Mouse (Mus musculus) embryo, embryonic 10 days (tissue): ENCODE measurements around the gene Slmap.
"Not testable (repeated sequence)": the region's sequence is repeated elsewhere in the genome, so short reads cannot be mapped to it uniquely, and the experiment has no call there.

Experiments
- DNase-seq: peaks from one replicate; pipeline ENCODE4 v3.0.0-alpha.2; 2015; ENCODE audit warnings: low spot score

Slmap gene

DNA sequence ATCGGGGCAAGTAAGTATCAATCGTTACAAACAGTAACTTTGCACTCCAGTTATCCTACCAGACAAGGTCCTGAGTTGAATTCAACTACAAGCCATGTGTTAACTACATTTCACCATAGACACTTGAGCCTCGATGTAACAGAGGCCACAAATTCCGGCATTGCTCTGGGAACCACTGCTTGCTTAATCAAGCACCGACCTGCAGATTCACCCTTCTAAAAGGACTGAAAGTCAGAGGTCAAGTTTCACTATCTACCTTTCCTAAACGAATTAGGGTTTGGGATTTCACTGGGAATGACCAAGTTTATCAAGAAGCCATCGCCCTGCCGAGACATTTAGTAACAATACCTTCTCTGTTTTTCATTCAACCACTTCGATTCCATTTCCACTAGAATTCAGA lies 2.0 kb downstream of the Slmap start:
- no peak for DNase-seq

DNA sequence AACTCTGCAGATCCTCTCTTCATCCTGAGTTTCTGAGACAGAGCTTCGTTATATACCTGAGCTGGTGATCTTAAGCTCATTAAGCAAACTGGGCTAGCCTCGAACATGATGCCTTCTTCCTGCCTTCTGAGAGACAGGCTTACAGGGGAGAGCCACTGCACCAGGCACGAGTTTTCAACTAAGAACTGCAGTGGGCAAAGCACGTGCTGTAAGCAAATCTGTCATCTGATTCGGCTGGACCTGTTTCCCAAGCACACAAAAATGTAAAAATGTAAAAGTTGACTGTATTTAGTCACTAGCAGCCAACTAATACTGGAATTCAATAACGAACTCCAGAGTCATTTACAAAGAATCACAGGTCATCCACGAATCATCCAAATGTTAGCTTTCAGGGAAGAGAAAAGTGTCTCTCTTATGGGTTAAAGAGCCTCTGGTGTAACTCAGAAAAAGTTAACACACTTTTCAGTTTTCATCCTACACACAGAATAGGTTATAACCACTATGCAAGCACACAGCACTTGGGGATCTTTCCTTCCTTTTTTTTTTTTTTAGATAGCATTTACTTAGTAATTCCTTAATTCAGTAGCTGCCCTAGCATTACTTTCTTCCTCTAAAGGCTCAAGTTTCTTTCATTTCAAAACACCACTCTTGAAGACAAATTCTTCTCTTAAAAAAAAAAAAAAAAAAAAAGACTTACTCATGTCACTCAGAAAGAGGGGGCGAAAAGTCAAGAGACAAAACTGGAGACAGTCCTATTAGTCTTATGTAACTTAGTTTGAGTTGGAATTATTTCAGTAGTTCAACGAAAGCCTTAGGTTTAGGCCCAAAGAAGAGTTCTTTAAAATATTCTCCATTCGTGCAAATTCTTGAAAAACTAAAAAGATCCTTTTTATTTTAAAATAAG lies 3.1 kb downstream of the Slmap start:
- DNase-seq = no peak

DNA sequence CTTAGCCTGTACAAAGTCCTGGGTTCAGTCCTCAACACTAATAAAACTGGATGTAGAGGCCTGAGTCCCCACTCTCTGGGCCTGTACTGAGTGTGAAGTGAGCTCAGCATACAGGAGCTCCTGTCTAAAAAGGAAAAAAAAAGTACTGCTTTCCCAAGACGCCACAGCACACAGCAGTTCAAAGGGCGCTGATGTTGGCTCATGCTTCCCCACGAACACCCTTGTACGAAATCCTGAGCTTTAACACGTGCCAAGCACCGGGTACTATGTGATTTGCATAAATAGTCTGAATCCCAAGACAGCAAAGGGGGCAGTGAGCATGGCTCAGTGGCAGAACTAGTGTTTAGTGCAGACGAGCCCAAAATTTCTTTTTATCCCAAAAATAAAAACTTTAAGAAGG lies 4.4 kb downstream of the Slmap start:
- DNase-seq = no peak

DNA sequence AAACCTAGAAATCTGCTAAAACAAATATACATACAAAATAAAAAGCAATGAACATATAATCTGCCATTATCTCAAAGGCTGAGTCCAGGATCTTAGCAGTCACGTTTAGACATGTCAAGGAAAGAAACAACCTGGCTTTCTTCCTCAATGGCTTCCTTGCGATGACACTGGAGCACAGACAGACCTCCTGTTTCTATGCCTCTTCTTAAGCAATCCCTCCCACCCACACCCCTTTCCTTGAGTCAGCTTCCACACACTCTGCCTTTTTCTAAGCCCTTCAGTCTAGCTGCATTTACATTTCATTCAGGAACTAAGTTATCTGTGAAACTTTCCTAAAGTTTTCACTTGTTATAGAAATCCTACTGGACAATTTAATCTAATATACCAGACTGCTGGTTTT lies 6.4 kb downstream of the Slmap start:
- DNase-seq = no peak

DNA sequence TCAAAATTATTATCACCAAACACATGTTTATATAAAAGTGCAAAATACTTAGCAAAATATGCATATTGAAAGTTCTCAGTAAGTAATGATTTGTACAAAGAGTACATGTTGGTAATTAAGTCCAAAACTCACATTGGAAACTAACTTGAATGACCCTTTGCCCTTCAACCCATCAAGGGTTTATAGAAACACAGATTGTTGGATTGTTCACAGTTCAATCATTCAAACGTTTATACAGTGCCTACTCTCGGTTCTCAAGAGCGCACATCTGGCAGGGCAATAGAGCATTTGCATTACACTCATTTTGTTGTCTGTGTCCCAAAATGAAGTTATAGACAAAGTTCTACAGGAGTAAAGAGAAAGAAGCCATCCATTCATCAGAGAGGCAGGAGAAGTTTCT lies 8.8 kb downstream of the Slmap start:
- DNase-seq = no peak

DNA sequence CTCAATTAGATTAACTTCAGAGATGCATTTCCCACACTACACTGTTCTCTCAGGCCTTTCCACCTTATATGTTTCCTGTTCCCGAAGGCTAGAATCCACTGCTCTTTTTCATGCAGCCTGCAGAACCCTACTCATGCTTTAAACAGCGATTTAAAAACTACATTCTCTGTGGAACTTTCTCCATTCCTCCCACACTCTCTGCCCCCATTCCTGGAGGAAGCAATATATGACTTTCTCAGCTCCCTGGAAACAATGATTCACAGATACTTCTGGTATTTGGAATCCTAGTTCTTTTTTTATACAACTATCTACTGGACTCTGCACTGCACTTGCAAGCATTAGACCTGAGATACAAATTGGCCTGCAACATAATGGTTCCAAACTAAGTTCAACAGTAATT lies 11.6 kb downstream of the Slmap start:
- no peak for DNase-seq

DNA sequence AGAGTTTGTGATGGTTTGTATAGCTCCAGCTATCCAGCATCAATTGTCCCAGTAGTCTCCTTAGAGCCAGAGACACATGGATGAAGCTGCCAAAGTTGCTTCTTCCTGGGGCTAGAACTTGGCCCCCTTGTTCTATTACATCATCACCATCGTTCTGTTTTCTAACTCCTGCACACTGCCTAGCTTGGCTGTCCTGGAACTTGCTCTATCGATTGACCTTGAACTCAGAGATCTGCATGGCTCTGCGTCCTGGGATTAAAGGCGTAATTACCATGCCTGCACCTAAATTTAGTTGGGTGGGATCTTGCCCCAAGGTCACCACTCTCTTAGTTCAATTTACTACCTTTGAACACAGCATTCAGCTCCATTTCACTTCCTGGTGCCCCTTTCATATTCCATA lies 14.9 kb downstream of the Slmap start:
- no peak for DNase-seq

DNA sequence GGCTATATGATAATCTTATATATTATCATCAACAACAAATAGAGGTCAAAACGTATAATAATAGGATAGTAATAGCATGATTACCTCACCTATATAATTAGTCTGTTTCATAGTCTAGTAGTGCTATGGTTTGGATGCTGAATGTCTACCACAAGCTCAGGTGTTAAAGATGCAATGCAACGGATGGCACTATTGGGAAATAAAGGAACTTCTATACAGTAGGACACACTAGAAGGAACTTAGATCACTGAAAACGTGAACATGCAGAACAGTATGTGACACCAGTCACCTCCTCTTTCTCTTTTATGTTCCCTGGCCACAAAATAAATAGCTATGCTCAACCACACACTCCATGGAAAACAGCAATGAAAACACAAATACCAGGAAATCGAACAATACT lies 16.9 kb downstream of the Slmap start:
- DNase-seq = no peak

DNA sequence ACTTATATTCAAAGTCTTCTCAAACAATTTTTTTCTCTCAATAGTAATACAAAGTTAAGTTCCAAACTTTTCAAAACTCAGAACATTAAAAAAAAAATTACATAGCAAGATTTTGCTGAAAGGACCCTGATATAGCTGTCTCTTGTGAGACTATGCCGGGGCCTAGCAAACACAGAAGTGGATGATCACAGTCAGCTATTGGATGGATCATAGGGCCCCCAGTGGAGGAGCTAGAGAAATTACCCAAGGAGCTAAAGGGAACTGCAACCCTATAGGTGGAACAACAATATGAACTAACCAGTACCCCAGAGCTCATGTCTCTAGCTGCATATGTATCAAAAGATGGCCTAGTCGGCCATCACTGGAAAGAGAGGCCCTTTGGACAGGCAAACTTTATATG lies 18.5 kb downstream of the Slmap start:
- DNase-seq = not testable (repeated sequence)

DNA sequence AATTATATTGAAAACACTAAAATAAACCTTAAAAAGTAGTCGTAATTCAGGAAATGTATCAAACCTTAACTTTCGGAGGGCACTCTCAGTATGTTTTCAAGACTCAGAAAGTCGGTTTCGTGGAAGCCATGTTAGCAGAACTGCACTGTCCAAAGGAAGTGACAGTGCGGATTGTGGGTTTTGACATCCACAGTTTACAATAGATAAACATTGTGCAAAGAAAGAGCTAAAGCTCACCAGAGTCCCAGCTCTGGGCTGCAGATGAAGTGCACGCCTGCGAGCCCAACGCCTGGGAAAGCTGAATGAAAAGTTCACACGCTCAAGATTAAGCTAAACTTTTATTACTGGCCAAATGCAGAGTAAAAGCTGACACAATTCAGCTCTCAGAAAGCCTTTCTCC lies 18.9 kb downstream of the Slmap start:
- no peak for DNase-seq

DNA sequence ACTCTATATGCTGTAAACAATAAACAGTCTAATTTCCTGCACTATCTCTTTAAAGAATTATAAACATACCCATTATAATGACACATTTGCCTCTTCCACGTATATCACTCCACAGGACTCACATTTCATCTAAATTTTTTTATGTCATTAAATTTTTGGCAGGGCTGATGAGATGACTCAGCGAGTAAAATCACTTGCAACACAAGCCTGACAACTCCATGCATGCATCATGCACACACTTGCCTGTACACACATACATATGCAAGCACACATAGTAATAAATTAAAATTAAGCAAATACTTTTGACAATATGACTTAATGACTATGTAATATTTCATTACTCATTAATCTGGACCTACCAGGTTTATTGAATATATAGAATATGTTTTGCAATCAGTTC lies 24.2 kb downstream of the Slmap start:
- no peak for DNase-seq

DNA sequence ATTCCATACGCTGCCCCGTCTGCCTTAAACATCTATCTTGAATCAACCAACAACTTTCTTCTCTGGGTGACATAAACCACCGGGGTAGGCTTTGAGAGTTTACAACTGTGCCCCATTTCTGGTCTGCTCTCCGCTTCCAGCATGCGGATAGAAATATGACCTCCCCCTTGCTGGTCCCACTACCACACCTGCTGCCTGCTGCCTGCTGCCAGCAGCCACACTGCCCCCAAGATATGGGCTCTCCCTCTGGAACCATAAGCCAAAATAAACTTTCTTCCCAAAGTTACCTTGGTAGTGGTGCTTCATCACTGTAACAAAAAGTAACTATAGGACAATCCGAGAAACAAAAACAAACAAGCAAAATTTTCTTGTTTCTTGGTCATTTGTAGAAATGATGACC lies 26.6 kb downstream of the Slmap start:
- DNase-seq = no peak

DNA sequence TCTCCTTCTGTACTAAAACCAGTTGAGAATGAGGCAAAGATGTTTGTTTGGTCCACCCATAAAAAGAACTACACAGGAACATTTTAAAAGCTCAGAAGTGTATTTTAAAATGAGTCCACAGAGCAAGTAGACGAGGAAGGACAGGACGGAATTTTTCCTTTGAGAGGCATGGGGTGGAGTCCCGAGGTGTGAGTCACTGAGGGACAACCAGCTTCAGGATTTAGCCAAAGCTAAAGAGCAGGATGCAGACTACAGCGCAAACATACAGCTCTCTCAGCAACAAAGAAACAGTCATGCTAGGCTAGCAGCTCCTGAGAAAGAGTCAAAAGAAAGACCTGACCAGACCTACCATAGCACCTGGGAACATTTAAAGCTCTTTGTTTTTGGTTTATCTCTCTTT lies 27.4 kb downstream of the Slmap start:
- DNase-seq = no peak

DNA sequence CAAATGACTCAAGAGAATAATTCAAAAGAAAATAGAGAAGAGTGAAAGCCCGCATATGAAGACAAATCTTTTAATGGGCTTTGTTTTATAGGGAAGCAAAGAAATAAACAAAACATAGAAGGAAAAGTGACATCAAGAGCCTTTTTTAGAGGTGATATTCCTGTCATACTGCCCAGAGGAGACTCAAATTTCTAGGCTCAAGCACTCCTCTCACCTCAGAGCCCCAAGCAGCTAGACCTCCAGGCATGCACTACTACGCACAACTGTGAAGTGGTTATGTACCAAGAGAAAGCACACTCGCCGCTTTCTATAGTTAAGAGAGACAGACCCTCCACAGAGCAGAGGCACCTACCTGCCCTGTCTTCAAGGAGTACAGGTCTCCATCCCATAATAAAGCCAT lies 30.2 kb downstream of the Slmap start:
- no peak for DNase-seq

DNA sequence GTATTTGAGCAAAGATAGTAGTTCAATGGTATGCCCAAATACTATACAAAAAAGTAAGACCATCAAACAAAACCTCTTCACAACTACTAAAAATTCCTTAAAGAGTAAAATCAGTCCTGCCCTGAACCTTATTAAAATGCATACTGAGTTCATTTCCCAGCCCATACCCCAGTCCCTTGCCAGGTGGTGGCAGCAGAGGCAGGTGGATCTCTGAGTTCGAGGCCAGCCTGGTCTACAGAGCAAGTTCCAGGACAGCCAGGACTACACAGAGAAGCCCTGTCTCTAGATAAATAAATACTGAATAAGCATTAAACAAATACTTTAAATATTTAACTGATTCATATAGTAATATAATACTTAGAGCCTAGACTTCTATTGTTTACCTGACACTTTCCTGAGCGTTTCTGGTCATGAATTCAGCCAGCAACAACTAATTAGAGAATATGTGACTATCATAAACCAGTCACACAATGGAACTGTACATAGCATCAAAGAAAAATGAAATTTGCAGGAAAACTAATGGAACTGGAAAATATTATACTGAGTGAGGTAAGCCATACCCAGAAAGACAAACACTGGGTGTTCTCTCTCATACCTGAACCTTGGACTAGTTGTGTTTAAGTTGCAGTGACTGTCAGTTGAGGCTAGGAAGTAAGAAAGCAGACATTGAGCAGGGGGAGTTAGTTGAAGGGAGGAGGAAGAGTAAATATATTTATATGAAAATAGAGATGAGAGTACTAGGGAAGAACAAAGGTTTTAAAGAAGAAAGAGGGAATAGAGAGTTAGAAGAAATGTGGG lies 34.4 kb downstream of the Slmap start:
- no peak for DNase-seq

DNA sequence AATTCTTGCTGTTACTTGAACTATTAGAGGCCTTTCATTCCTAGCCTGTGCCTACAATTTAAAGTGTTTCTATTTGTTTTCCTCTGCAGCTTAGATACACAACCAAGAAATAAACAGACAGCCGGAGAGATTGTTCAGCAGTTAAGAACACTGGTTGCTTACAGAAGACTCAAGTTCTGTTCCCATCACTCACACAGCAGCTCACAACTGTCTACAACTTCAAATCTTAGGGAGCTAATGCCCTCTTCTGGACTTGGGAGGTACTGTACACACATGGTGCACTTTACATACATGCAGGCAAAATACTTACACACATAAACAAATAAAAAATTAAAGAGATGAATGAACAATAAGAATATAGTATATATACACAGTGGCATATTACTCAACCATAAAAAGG lies 39.7 kb downstream of the Slmap start:
- no peak for DNase-seq

DNA sequence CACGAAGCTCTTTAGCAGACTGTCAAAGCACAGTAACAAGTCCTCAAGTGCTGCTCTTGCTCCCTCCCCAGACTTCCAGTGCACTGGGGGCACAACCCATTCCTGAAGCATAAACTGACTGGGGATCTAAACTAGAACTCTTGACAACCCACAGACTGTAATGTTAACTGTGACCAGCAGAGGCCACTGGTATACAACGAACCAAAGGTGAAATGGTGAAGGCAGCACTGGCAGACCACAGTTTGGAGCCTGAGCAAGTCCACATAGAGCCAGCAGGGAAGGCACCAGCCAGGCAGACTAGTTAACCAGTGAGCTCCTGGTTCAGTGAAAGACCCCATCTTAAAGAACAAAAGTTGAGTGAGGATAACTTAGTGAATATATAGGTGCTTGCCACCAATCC lies 43.6 kb downstream of the Slmap start:
- DNase-seq = peak; percentile 78

DNA sequence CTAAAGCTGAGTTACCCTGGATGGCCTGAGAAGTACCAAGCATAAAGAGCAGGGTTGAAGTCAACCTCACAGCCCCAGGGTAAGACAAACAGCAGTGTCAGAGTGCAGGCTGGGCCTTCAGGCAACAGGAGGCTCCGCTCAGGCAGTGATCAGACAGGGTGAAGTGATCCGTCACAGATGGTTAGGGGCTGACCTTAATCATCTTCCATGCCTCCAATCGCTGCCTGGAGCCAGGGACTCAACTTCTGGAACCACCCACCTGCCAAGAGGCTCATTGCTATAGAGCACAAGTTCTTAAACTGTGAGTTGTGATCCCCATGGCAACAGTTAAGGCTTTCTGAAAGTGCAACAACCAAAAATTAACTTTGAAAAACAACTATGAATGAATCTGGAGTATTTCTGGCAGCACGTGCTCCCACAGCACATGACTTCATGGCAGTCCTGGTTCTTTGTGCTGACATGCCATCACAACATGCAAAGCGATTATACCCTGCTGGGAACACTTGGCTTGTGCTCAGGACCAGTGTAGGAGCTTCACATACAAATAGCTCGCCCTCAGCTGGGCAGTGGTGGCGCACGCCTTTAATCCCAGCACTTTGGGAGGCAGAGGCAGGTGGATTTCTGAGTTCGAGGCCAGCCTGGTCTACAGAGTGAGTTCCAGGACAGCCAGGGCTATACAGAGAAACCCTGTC lies 46.3 kb downstream of the Slmap start:
- peak; percentile 63 for DNase-seq

DNA sequence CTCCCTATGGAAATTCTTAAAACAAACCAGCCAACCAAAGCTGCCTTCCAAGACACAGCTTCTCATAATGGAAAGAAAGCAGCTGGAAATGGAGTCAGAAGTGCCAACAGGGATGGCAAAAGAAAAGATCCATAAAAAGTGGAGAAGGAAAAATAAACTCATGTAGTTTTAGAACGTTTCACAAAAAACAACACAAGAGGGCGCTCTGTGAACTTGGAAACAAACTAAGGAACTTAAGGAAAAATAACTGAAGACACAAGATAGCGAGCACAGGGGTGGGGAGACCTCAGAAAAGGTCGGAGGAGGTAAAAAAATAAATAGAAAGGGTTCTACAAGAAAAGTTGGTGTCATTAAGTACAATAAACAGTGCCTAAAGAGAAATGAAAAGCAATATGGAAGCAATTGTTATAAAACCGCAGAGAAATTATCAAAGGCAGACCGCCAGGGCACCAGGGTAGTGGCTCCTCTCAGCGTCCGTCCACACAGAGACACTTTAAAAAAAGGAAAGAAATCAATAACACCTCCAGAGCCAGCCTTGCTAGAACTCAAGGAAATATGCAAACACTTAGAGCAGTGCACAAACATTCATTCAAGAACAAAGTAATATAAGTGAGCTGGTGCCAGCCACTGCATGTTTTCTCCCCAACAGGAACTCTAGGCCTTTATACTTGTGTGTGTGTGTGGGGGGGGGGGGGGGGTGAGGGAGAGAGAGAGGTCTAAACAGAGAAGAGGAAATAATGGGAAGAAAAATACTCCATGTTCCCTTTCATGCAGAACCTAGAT lies 48.1 kb downstream of the Slmap start:
- DNase-seq = peak; percentile 62

DNA sequence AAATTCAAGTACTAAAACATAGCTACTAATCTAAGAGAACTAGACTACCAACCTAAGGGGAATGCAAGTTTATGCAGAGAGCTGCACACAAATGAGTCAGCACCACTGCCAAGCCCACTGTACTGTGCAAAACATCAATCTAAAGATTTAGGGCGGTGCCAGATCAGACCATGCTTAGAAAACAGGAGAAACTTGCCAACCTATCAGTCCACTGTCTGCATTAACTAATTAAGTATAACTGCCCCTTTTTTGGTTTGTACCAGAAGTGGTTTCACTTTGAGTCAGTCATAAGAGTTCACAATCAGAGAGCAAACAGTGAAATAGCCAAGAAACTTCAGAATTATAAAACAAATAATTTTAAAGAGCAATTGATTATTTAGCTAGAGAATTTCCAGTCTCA lies 53.3 kb downstream of the Slmap start:
- no peak for DNase-seq

DNA sequence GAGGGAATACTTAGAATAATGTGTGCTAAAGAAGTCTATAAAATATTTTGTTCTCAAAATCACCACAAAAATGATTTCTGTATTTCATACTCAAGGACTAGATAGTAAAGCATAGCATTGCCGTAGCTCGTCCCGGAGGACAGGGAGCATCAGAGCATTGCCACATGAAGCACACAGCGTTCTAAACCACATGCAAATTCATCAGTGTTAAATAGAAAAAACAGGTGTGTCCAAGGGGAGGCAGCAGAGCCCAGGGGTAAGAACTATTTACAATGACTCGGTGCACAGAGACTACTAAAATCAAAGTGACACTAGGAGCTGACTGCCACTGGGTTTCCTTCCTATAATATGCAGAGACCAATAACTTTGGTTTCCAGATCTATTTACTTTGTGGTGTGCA lies 57.0 kb downstream of the Slmap start:
- DNase-seq = no peak

DNA sequence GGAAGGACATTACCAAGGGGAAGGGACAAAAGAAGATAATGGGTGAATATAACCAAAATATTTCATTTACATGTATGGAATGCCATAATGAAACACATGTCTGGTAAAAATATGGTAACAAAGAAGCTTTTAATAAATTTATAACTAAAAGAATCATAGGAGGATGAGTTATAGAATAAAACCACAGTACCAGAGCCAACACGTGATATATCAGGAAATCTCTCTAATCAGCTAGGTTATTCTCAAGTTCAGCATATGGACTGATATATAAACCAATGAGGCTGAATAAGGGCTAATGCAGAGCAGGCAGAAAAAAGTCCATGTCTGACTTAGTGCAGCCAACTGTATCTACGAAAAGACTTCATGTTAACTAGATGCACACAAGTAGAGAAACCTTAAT lies 58.3 kb downstream of the Slmap start:
- no peak for DNase-seq
